ENCODE assay signal across 12 mouse cellular contexts in the genomic region with DNA sequence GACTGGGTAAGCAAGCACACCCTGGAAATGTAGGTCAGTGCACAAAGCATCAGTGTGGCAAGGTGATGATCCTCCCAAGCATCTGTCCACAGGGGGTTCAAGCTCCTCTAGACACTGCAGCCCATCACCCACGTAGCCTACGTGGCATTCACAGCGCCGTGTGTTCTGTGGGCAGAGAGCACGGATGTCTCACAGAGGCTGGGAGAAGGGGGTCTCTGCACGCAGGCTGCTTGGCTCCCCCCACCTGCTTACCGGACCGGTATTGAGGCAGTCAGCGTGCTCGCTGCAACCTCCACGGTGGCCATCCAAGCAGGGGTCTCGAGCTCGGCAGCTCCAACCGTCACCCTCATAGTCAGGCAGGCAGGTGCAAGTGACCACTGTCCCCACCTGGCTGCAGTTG.
"Had no signal": no experiment of that assay in that cellular context is flagged by ENCODE, and none has a peak within 500 bp of the region (broad histone marks: within the 10 kb centered on the region; RNA-seq: fewer than 3 reads in every experiment).

No protein-coding gene starts in this region.

- H3K27me3 ChIP-seq: kidney, embryonic 15.5 days; limb, embryonic 13.5 days; midbrain, embryonic 12.5 days; neural tube, embryonic 13.5 days had no signal

- ATAC-seq: midbrain, embryonic 16.5 days had no signal

- DNase-seq: kidney, postnatal 14 days; left cerebral cortex, postnatal 4 days; lung, adult 18-20 months; right cerebral cortex, postnatal 4 days; spleen, adult 18-20 months; thymus, postnatal 36 days had no signal

- H3K4me1 ChIP-seq: limb, embryonic 13.5 days; midbrain, embryonic 12.5 days; neural tube, embryonic 13.5 days had no signal

- H3K4me3 ChIP-seq: kidney, embryonic 15.5 days; limb, embryonic 13.5 days; midbrain, embryonic 12.5 days; neural tube, embryonic 13.5 days had no signal

- H3K27ac ChIP-seq: kidney, embryonic 15.5 days; limb, embryonic 13.5 days; liver, embryonic 14.5 days; midbrain, embryonic 12.5 days; neural tube, embryonic 13.5 days had no signal

- H3K9me3 ChIP-seq: kidney, embryonic 15.5 days; limb, embryonic 13.5 days; midbrain, embryonic 12.5 days; neural tube, embryonic 13.5 days had no signal
